Comparison of ENCODE assay signal across 8 mouse cellular contexts in genomic region chr16:30172798-30173202, GRCm38 (mm10).
A peak's percentile ranks its signal among the peaks of the same experiment; 100 is the strongest.
DNase-seq lines count a peak whose midpoint lies in the region; ATAC-seq lines count a peak whose summit lies in the region.

No protein-coding gene starts in this region.

- DNase-seq in liver, embryonic 13.5 days = no peak
- peak; percentile 84 for DNase-seq in limb, embryonic 11.5 days (ENCODE audit: low spot score)
- no peak for DNase-seq in cerebellum, adult 9-11 months

- H3K27ac ChIP-seq in liver, embryonic 13.5 days = no peak overlapping the region
- no peak overlapping the region for H3K27ac ChIP-seq in liver, embryonic 12.5 days
- peak overlapping the region; percentile 72 for H3K27ac ChIP-seq in embryonic facial prominence, embryonic 12.5 days
- no peak overlapping the region for H3K27ac ChIP-seq in heart, embryonic 12.5 days (ENCODE audit: poor library complexity, severe bottlenecking)
- peak overlapping the region; percentile 65 for H3K27ac ChIP-seq in limb, embryonic 11.5 days (replicated peaks; ENCODE audit: low read depth, low read length)
- H3K27ac ChIP-seq in neural tube, embryonic 13.5 days (replicated peaks) = no peak overlapping the region

- H3K27me3 ChIP-seq in liver, embryonic 13.5 days = no peaks in the 10 kb centered on the region
- no peaks in the 10 kb centered on the region; the same call in 1 of the 2 replicates for H3K27me3 ChIP-seq in liver, embryonic 12.5 days (replicated peaks)
- no peaks in the 10 kb centered on the region for H3K27me3 ChIP-seq in embryonic facial prominence, embryonic 12.5 days
- peaks cover 4% of the 10 kb centered on the region; the same call in 1 of the 2 replicates for H3K27me3 ChIP-seq in heart, embryonic 12.5 days (replicated peaks)
- H3K27me3 ChIP-seq in limb, embryonic 11.5 days (ENCODE audit: control insufficient read depth, insufficient read depth, low read length) = no peaks in the 10 kb centered on the region
- peaks cover 18% of the 10 kb centered on the region; the same call in 1 of the 2 replicates for H3K27me3 ChIP-seq in neural tube, embryonic 13.5 days

- peaks cover 27% of the 10 kb centered on the region for H3K4me1 ChIP-seq in liver, embryonic 13.5 days (replicated peaks)
- H3K4me1 ChIP-seq in liver, embryonic 12.5 days = peaks cover 37% of the 10 kb centered on the region
- H3K4me1 ChIP-seq in embryonic facial prominence, embryonic 12.5 days = peaks cover 45% of the 10 kb centered on the region
- H3K4me1 ChIP-seq in heart, embryonic 12.5 days (replicated peaks) = peaks cover 8% of the 10 kb centered on the region; the same call in 1 of the 2 replicates
- peaks cover 44% of the 10 kb centered on the region for H3K4me1 ChIP-seq in limb, embryonic 11.5 days (ENCODE audit: control insufficient read depth, insufficient read depth, low read length)
- peaks cover 26% of the 10 kb centered on the region for H3K4me1 ChIP-seq in neural tube, embryonic 13.5 days (replicated peaks)

- H3K4me3 ChIP-seq in liver, embryonic 13.5 days (replicated peaks) = no peak overlapping the region
- no peak overlapping the region for H3K4me3 ChIP-seq in liver, embryonic 12.5 days
- no peak overlapping the region for H3K4me3 ChIP-seq in embryonic facial prominence, embryonic 12.5 days
- H3K4me3 ChIP-seq in heart, embryonic 12.5 days = no peak overlapping the region
- no peak overlapping the region for H3K4me3 ChIP-seq in limb, embryonic 11.5 days (ENCODE audit: low read depth, low read length)
- no peak overlapping the region for H3K4me3 ChIP-seq in neural tube, embryonic 13.5 days

- H3K4me2 ChIP-seq in liver, embryonic 13.5 days = no peak overlapping the region
- H3K4me2 ChIP-seq in liver, embryonic 12.5 days = no peak overlapping the region
- peak overlapping the region; percentile 12 for H3K4me2 ChIP-seq in embryonic facial prominence, embryonic 12.5 days (replicated peaks)
- H3K4me2 ChIP-seq in heart, embryonic 12.5 days = no peak overlapping the region
- H3K4me2 ChIP-seq in limb, embryonic 11.5 days (ENCODE audit: low read depth, severe bottlenecking) = no peak overlapping the region
- no peak overlapping the region for H3K4me2 ChIP-seq in neural tube, embryonic 13.5 days

- ATAC-seq in liver, embryonic 13.5 days (ENCODE audit: low read depth) = 0 out of 2 replicates have a peak, but pooled peaks have one; percentile 13
- no peak for ATAC-seq in liver, embryonic 12.5 days
- ATAC-seq in embryonic facial prominence, embryonic 12.5 days (ENCODE audit: insufficient number of reproducible peaks, insufficient read depth, low FRiP score, low TSS enrichment) = peak; percentile 63
- ATAC-seq in heart, embryonic 12.5 days (ENCODE audit: insufficient number of reproducible peaks, low FRiP score) = peak; percentile 34; the same call in 1 of the 2 replicates
- ATAC-seq in limb, embryonic 11.5 days (ENCODE audit: insufficient number of reproducible peaks, low FRiP score, low TSS enrichment, low read depth) = peak; percentile 65
- peak; percentile 33 for ATAC-seq in neural tube, embryonic 13.5 days (ENCODE audit: low read depth)
- ATAC-seq in erythroblast, adult 5-6 weeks (replicated peaks; ENCODE audit: low FRiP score, poor library complexity, severe bottlenecking) = no peak

- H3K9me3 ChIP-seq in liver, embryonic 13.5 days (replicated peaks) = no peaks in the 10 kb centered on the region
- H3K9me3 ChIP-seq in liver, embryonic 12.5 days (replicated peaks) = no peaks in the 10 kb centered on the region
- H3K9me3 ChIP-seq in embryonic facial prominence, embryonic 12.5 days = no peaks in the 10 kb centered on the region
- H3K9me3 ChIP-seq in heart, embryonic 12.5 days (replicated peaks) = no peaks in the 10 kb centered on the region
- H3K9me3 ChIP-seq in limb, embryonic 11.5 days (ENCODE audit: control insufficient read depth, low read length) = no peaks in the 10 kb centered on the region
- no peaks in the 10 kb centered on the region for H3K9me3 ChIP-seq in neural tube, embryonic 13.5 days

- no peaks in the 10 kb centered on the region for H3K36me3 ChIP-seq in liver, embryonic 13.5 days
- H3K36me3 ChIP-seq in liver, embryonic 12.5 days = no peaks in the 10 kb centered on the region
- no peaks in the 10 kb centered on the region for H3K36me3 ChIP-seq in embryonic facial prominence, embryonic 12.5 days
- no peaks in the 10 kb centered on the region for H3K36me3 ChIP-seq in heart, embryonic 12.5 days
- no peaks in the 10 kb centered on the region for H3K36me3 ChIP-seq in limb, embryonic 11.5 days (ENCODE audit: control insufficient read depth, insufficient read depth, low read length)
- no peaks in the 10 kb centered on the region for H3K36me3 ChIP-seq in neural tube, embryonic 13.5 days

- 45% methylated on average over 9 of the region's 9 CpGs for WGBS in liver, embryonic 13.5 days (ENCODE audit: insufficient replicate concordance)
- 41% methylated on average over 9 of the region's 9 CpGs for WGBS in liver, embryonic 12.5 days (ENCODE audit: insufficient replicate concordance)
- 8% methylated on average over 9 of the region's 9 CpGs for WGBS in embryonic facial prominence, embryonic 12.5 days
- 38% methylated on average over 9 of the region's 9 CpGs for WGBS in heart, embryonic 12.5 days
- 8% methylated on average over 9 of the region's 9 CpGs for WGBS in limb, embryonic 11.5 days
- 30% methylated on average over 9 of the region's 9 CpGs for WGBS in neural tube, embryonic 13.5 days

- no peak overlapping the region for H3K9ac ChIP-seq in liver, embryonic 13.5 days
- H3K9ac ChIP-seq in liver, embryonic 12.5 days = no peak overlapping the region
- no peak overlapping the region for H3K9ac ChIP-seq in embryonic facial prominence, embryonic 12.5 days
- no peak overlapping the region for H3K9ac ChIP-seq in heart, embryonic 12.5 days
- no peak overlapping the region for H3K9ac ChIP-seq in limb, embryonic 11.5 days (ENCODE audit: low read length)
- H3K9ac ChIP-seq in neural tube, embryonic 13.5 days = no peak overlapping the region

Comparison
In these comparisons a context has a peak if more than half of its experiments do, and no peak if none do; other contexts are left out.
1. ATAC-seq: peak in liver, embryonic 13.5 days (single experiment), embryonic facial prominence, embryonic 12.5 days (single experiment), heart, embryonic 12.5 days (single experiment), limb, embryonic 11.5 days (single experiment) and neural tube, embryonic 13.5 days (single experiment); none in liver, embryonic 12.5 days (single experiment) and erythroblast, adult 5-6 weeks (single experiment).
2. H3K27ac ChIP-seq: peak in embryonic facial prominence, embryonic 12.5 days (single experiment) and limb, embryonic 11.5 days (single experiment); none in liver, embryonic 13.5 days (single experiment), liver, embryonic 12.5 days (single experiment), heart, embryonic 12.5 days (single experiment) and neural tube, embryonic 13.5 days (single experiment).